Mouse (Mus musculus) c-Kit-positive CD71-negative TER-119-negative erythroid progenitor cells, embryonic 14.5 days (primary cell): ENCODE measurements around the gene Ddx39.

Experiments used
- DNase-seq: peaks from one replicate; pipeline ENCODE4 v3.0.0-alpha.2; 2013; ENCODE audit warnings: low read depth

The Ddx39 gene

GRCm38 (mm10) chr8:83770669-83771068 lies 55.7 kb downstream of the Ddx39 start:
- DNase-seq = no peak

- DNase-seq = no peak
Measured at GRCm38 (mm10) chr8:83771791-83772190, 56.8 kb downstream of the Ddx39 start.

- no peak for DNase-seq
Measured at GRCm38 (mm10) chr8:83772701-83773451, 57.9 kb downstream of the Ddx39 start.

GRCm38 (mm10) chr8:83773452-83773846 lies 58.5 kb downstream of the Ddx39 start:
- DNase-seq = no peak

- DNase-seq = no peak
Measured at GRCm38 (mm10) chr8:83774221-83774620, 59.2 kb downstream of the Ddx39 start.
